Mouse (Mus musculus): ENCODE data around the gene Gucy2d. TPM values are rescaled to one million over a fixed set of nuclear protein-coding genes. Genes with fewer than 3 reads are reported as not detected.

Gucy2d gene
- polyA plus RNA-seq, 1 experiment from 2014 or later: not detected

- WGBS: 84% methylated on average over 3 of the region's 3 CpGs
- no peaks in the 10 kb centered on the region for H3K27me3 ChIP-seq (ENCODE audit: control insufficient read depth, insufficient read depth, low read length)
- DNase-seq (no peak), ATAC-seq (ENCODE audit: low FRiP score, low TSS enrichment) (no peak)
- no peak overlapping the region for H3K27ac ChIP-seq (replicated peaks; ENCODE audit: low read depth, low read length)
- no peak overlapping the region for H3K4me3 ChIP-seq (replicated peaks; ENCODE audit: low read depth, low read length)
- no peaks in the 10 kb centered on the region for H3K36me3 ChIP-seq (ENCODE audit: control insufficient read depth, insufficient read depth, low read length)
- H3K9me3 ChIP-seq (ENCODE audit: control insufficient read depth, low read length): no peaks in the 10 kb centered on the region
- H3K4me2 ChIP-seq (ENCODE audit: low read length): no peak overlapping the region
- no peak overlapping the region for H3K9ac ChIP-seq (replicated peaks; ENCODE audit: low read length)
- H3K4me1 ChIP-seq (ENCODE audit: control insufficient read depth, insufficient read depth, low read length): peaks cover 8% of the 10 kb centered on the region; the same call in 1 of the 2 replicates
These were observed 44.7 kb downstream of the Gucy2d start for GRCm38 (mm10) chr7:98484878-98485277.

- H3K4me2 ChIP-seq (ENCODE audit: low read length): no peak overlapping the region
- no peak overlapping the region for H3K27ac ChIP-seq (replicated peaks; ENCODE audit: low read depth, low read length)
- no peaks in the 10 kb centered on the region for H3K36me3 ChIP-seq (ENCODE audit: control insufficient read depth, insufficient read depth, low read length)
- no peak overlapping the region for H3K9ac ChIP-seq (replicated peaks; ENCODE audit: low read length)
- ATAC-seq (ENCODE audit: low FRiP score, low TSS enrichment) (no peak), DNase-seq (no peak)
- 87% methylated on average over 4 of the region's 4 CpGs for WGBS
- H3K4me3 ChIP-seq (replicated peaks; ENCODE audit: low read depth, low read length): no peak overlapping the region
- H3K9me3 ChIP-seq (ENCODE audit: control insufficient read depth, low read length): no peaks in the 10 kb centered on the region
- H3K4me1 ChIP-seq (ENCODE audit: control insufficient read depth, insufficient read depth, low read length): peaks cover 8% of the 10 kb centered on the region; the same call in 1 of the 2 replicates
- H3K27me3 ChIP-seq (ENCODE audit: control insufficient read depth, insufficient read depth, low read length): no peaks in the 10 kb centered on the region
These were observed 45.3 kb downstream of the Gucy2d start for GRCm38 (mm10) chr7:98485508-98485907.

GRCm38 (mm10) chr7:98486471-98486917 is 46.3 kb downstream of the Gucy2d start:
- 47% methylated on average over 7 of the region's 7 CpGs for WGBS

GRCm38 (mm10) chr7:98487202-98487980 is 47.2 kb downstream of the Gucy2d start:
- ATAC-seq (ENCODE audit: low FRiP score, low TSS enrichment): no peak
- WGBS: 88% methylated on average over 11 of the region's 11 CpGs

More at GRCm38 (mm10) chr7:98486471-98486917, 46.3 kb downstream of the Gucy2d start:
- Histone ChIP-seq H3K36me3 (ENCODE audit: control insufficient read depth, insufficient read depth, low read length) (no peaks in the 10 kb centered on the region), H3K9me3 (ENCODE audit: control insufficient read depth, low read length) (no peaks in the 10 kb centered on the region), H3K4me3 (replicated peaks; ENCODE audit: low read depth, low read length) (no peak overlapping the region), H3K27ac (replicated peaks; ENCODE audit: low read depth, low read length) (no peak overlapping the region), H3K4me2 (ENCODE audit: low read length) (no peak overlapping the region), H3K9ac (replicated peaks; ENCODE audit: low read length) (no peak overlapping the region), H3K4me1 (ENCODE audit: control insufficient read depth, insufficient read depth, low read length) (peaks cover 8% of the 10 kb centered on the region; the same call in 1 of the 2 replicates), H3K27me3 (ENCODE audit: control insufficient read depth, insufficient read depth, low read length) (no peaks in the 10 kb centered on the region)
- ATAC-seq (ENCODE audit: low FRiP score, low TSS enrichment) (no peak), DNase-seq (no peak)

GRCm38 (mm10) chr7:98488398-98489130 is 48.3 kb downstream of the Gucy2d start:
- no peak overlapping the region for H3K9ac ChIP-seq (replicated peaks; ENCODE audit: low read length)
- no peaks in the 10 kb centered on the region for H3K27me3 ChIP-seq (ENCODE audit: control insufficient read depth, insufficient read depth, low read length)
- H3K4me3 ChIP-seq (replicated peaks; ENCODE audit: low read depth, low read length): no peak overlapping the region
- DNase-seq (no peak), ATAC-seq (ENCODE audit: low FRiP score, low TSS enrichment) (no peak)
- WGBS: 88% methylated on average over 13 of the region's 13 CpGs
- H3K9me3 ChIP-seq (ENCODE audit: control insufficient read depth, low read length): no peaks in the 10 kb centered on the region
- H3K36me3 ChIP-seq (ENCODE audit: control insufficient read depth, insufficient read depth, low read length): no peaks in the 10 kb centered on the region
- no peak overlapping the region for H3K27ac ChIP-seq (replicated peaks; ENCODE audit: low read depth, low read length)
- peaks cover 8% of the 10 kb centered on the region; the same call in 1 of the 2 replicates for H3K4me1 ChIP-seq (ENCODE audit: control insufficient read depth, insufficient read depth, low read length)
- H3K4me2 ChIP-seq (ENCODE audit: low read length): peak overlapping the region; percentile 83; the same call in 1 of the 2 replicates

More at GRCm38 (mm10) chr7:98487202-98487980, 47.2 kb downstream of the Gucy2d start:
- Histone ChIP-seq H3K4me1 (ENCODE audit: control insufficient read depth, insufficient read depth, low read length) (peaks cover 8% of the 10 kb centered on the region; the same call in 1 of the 2 replicates), H3K27me3 (ENCODE audit: control insufficient read depth, insufficient read depth, low read length) (no peaks in the 10 kb centered on the region), H3K9ac (replicated peaks; ENCODE audit: low read length) (no peak overlapping the region), H3K4me2 (ENCODE audit: low read length) (no peak overlapping the region), H3K36me3 (ENCODE audit: control insufficient read depth, insufficient read depth, low read length) (no peaks in the 10 kb centered on the region), H3K9me3 (ENCODE audit: control insufficient read depth, low read length) (no peaks in the 10 kb centered on the region), H3K4me3 (replicated peaks; ENCODE audit: low read depth, low read length) (no peak overlapping the region), H3K27ac (replicated peaks; ENCODE audit: low read depth, low read length) (no peak overlapping the region)
- no peak for DNase-seq

GRCm38 (mm10) chr7:98489131-98489530 is 48.9 kb downstream of the Gucy2d start, which contains the start of gene Lrrc32:
Gene Lrrc32, plus strand, starts transcription at chr7:98489283.
- peak within 1 kb of the TSS; percentile 83 for H3K4me2 ChIP-seq (ENCODE audit: low read length)
- WGBS: 53% methylated on average over 6 of the region's 6 CpGs
- peak; percentile 25; the same call in 1 of the 2 replicates for ATAC-seq (ENCODE audit: low FRiP score, low TSS enrichment)
- H3K9me3 ChIP-seq (ENCODE audit: control insufficient read depth, low read length): no peaks in the 10 kb centered on the region
- peak within 1 kb of the TSS; percentile 60 for H3K9ac ChIP-seq (replicated peaks; ENCODE audit: low read length)
- DNase-seq: peak; percentile 29
- H3K4me3 ChIP-seq (replicated peaks; ENCODE audit: low read depth, low read length): peak within 1 kb of the TSS; percentile 49
- no peaks in the 10 kb centered on the region for H3K27me3 ChIP-seq (ENCODE audit: control insufficient read depth, insufficient read depth, low read length)
- H3K4me1 ChIP-seq (ENCODE audit: control insufficient read depth, insufficient read depth, low read length): peaks cover 8% of the 10 kb centered on the region; the same call in 1 of the 2 replicates
- no peaks in the 10 kb centered on the region for H3K36me3 ChIP-seq (ENCODE audit: control insufficient read depth, insufficient read depth, low read length)
- no peak within 1 kb of the TSS for H3K27ac ChIP-seq (replicated peaks; ENCODE audit: low read depth, low read length)

- Histone ChIP-seq H3K9ac (replicated peaks; ENCODE audit: low read length) (peak overlapping the region; percentile 60), H3K9me3 (ENCODE audit: control insufficient read depth, low read length) (no peaks in the 10 kb centered on the region), H3K4me3 (replicated peaks; ENCODE audit: low read depth, low read length) (peak overlapping the region; percentile 49), H3K4me1 (ENCODE audit: control insufficient read depth, insufficient read depth, low read length) (peaks cover 8% of the 10 kb centered on the region; the same call in 1 of the 2 replicates), H3K27me3 (ENCODE audit: control insufficient read depth, insufficient read depth, low read length) (no peaks in the 10 kb centered on the region), H3K27ac (replicated peaks; ENCODE audit: low read depth, low read length) (no peak overlapping the region), H3K4me2 (ENCODE audit: low read length) (peak overlapping the region; percentile 83), H3K36me3 (ENCODE audit: control insufficient read depth, insufficient read depth, low read length) (no peaks in the 10 kb centered on the region)
- peak; percentile 73 for ATAC-seq (ENCODE audit: low FRiP score, low TSS enrichment)
- peak; percentile 90 for DNase-seq
- under 1% methylated on average over 50 of the region's 50 CpGs for WGBS
These were observed 49.4 kb downstream of the Gucy2d start for GRCm38 (mm10) chr7:98489623-98490084.

- Histone ChIP-seq H3K9ac (replicated peaks; ENCODE audit: low read length) (no peak overlapping the region), H3K36me3 (ENCODE audit: control insufficient read depth, insufficient read depth, low read length) (no peaks in the 10 kb centered on the region), H3K9me3 (ENCODE audit: control insufficient read depth, low read length) (no peaks in the 10 kb centered on the region), H3K4me1 (ENCODE audit: control insufficient read depth, insufficient read depth, low read length) (peaks cover 8% of the 10 kb centered on the region; the same call in 1 of the 2 replicates), H3K27me3 (ENCODE audit: control insufficient read depth, insufficient read depth, low read length) (no peaks in the 10 kb centered on the region), H3K4me2 (ENCODE audit: low read length) (peak overlapping the region; percentile 83), H3K4me3 (replicated peaks; ENCODE audit: low read depth, low read length) (peak overlapping the region; percentile 49), H3K27ac (replicated peaks; ENCODE audit: low read depth, low read length) (no peak overlapping the region)
- DNase-seq (no peak), ATAC-seq (ENCODE audit: low FRiP score, low TSS enrichment) (no peak)
- whole genome bisulfite sequencing: 68% methylated on average over 4 of the region's 4 CpGs
These were observed 50.1 kb downstream of the Gucy2d start for GRCm38 (mm10) chr7:98490328-98490727.

All from midbrain, embryonic 14.5 days (tissue).